Mouse (Mus musculus): Measurements from ENCODE around the gene Olfr313. TPM values are rescaled to one million over a fixed set of nuclear protein-coding genes. Genes with fewer than 3 reads are reported as not detected.

The Olfr313 gene
- polyA plus RNA-seq, 1 experiment, result not detected

- no peak for TF ChIP-seq CTCF (IDR thresholded peaks at IDR 0.05; ENCODE audit: extremely low read depth, insufficient read depth, low read length)
- TF ChIP-seq POLR2A (IDR thresholded peaks at IDR 0.05; ENCODE audit: extremely low read depth, insufficient read depth, low read length), result peak; percentile 85
- Histone ChIP-seq H3K4me1 (ENCODE audit: control insufficient read depth, insufficient read depth, low read length) (peaks cover 6% of the 10 kb centered on the region), H3K27ac (ENCODE audit: insufficient read depth, low read length) (peak within 1 kb of the TSS; percentile 32; the same call in 1 of the 2 replicates), H3K4me3 (ENCODE audit: insufficient read depth, low read length) (peak within 1 kb of the TSS; percentile 72)
These were observed 32.2 kb downstream of the Olfr313 start, which contains the start of gene Gm12258 for GRCm38 (mm10) chr11:58846919-58847461. TSS of gene Gm12258 (plus strand) at chr11:58847158.

DNA sequence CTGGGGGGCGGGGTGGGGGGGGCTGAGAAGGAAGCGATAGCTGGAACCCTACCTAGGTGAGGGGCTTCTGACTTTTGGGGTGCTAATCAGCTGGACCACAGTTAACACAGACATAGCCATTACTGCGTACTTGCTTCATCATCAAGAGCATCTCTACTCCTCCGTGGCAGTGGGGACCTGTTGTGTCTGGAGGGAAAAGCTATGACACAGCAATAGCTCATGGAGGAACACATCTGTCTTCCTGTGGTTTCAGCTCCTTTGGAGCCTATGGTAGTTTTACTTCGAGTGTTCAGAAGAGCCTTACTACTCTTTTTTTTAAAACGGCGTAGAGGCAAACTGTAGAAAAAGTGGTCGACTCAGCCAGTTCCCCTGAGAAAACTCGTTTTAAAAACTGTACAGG, 32.8 kb downstream of the Olfr313 start:
- Histone ChIP-seq H3K4me3 (ENCODE audit: insufficient read depth, low read length) (peak overlapping the region; percentile 72), H3K27ac (ENCODE audit: insufficient read depth, low read length) (no peak overlapping the region), H3K4me1 (ENCODE audit: control insufficient read depth, insufficient read depth, low read length) (peaks cover 6% of the 10 kb centered on the region)
- TF ChIP-seq POLR2A (IDR thresholded peaks at IDR 0.05; ENCODE audit: extremely low read depth, insufficient read depth, low read length) (no peak), CTCF (IDR thresholded peaks at IDR 0.05; ENCODE audit: extremely low read depth, insufficient read depth, low read length) (no peak)

- no peak overlapping the region for H3K27ac ChIP-seq (ENCODE audit: insufficient read depth, low read length)
- TF ChIP-seq POLR2A (IDR thresholded peaks at IDR 0.05; ENCODE audit: extremely low read depth, insufficient read depth, low read length) (no peak), CTCF (IDR thresholded peaks at IDR 0.05; ENCODE audit: extremely low read depth, insufficient read depth, low read length) (no peak)
- peaks cover 6% of the 10 kb centered on the region for H3K4me1 ChIP-seq (ENCODE audit: control insufficient read depth, insufficient read depth, low read length)
- no peak overlapping the region for H3K4me3 ChIP-seq (ENCODE audit: insufficient read depth, low read length)
These were observed 34.9 kb downstream of the Olfr313 start for GRCm38 (mm10) chr11:58849731-58850130.

DNA sequence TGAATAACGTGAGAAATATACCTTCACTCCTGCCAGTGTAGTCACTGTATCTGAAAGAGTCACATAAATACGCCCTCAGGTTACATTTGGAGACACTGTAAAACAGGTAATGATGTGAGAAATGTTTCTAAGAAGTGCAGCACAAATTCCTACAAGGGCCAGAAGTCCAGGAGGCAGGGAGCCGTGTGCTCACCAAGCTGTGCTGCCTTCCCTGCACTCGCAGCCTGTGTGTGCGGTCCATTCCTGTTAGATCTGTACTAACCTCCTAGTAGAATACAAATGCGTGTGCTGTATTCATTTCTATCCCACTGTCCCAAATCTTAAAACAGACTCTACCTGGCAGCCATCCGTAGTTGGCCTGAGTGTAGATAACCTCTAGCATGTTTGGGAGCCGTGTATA, 45.9 kb downstream of the Olfr313 start:
- TF ChIP-seq POLR2A (IDR thresholded peaks at IDR 0.05; ENCODE audit: extremely low read depth, insufficient read depth, low read length), result no peak
- no peak for TF ChIP-seq CTCF (IDR thresholded peaks at IDR 0.05; ENCODE audit: extremely low read depth, insufficient read depth, low read length)
- Histone ChIP-seq H3K4me1 (ENCODE audit: control insufficient read depth, insufficient read depth, low read length) (no peaks in the 10 kb centered on the region), H3K4me3 (ENCODE audit: insufficient read depth, low read length) (no peak overlapping the region)

GRCm38 (mm10) chr11:58867039-58867953, 52.5 kb downstream of the Olfr313 start, which contains the start of gene 2810021J22Rik:
TSS of gene 2810021J22Rik (plus strand) at chr11:58867216.
- Histone ChIP-seq H3K4me3 (ENCODE audit: insufficient read depth, low read length) (peak within 1 kb of the TSS; percentile 81), H3K4me1 (ENCODE audit: control insufficient read depth, insufficient read depth, low read length) (peaks cover 2% of the 10 kb centered on the region), H3K27ac (ENCODE audit: insufficient read depth, low read length) (0 out of 2 replicates have a peak within 1 kb of the TSS, but pooled peaks have one; percentile 24)
- no peak for TF ChIP-seq CTCF (IDR thresholded peaks at IDR 0.05; ENCODE audit: extremely low read depth, insufficient read depth, low read length)
- TF ChIP-seq POLR2A (IDR thresholded peaks at IDR 0.05; ENCODE audit: extremely low read depth, insufficient read depth, low read length), result peak; percentile 75; the same call in 1 of the 2 replicates

More for the DNA sequence above, 45.9 kb downstream of the Olfr313 start:
- H3K27ac ChIP-seq (ENCODE audit: insufficient read depth, low read length), result no peak overlapping the region

GRCm38 (mm10) chr11:58867954-58868330, 53.1 kb downstream of the Olfr313 start:
- H3K4me3 ChIP-seq (ENCODE audit: insufficient read depth, low read length), result peak overlapping the region; percentile 81; the same call in 1 of the 2 replicates
- TF ChIP-seq POLR2A (IDR thresholded peaks at IDR 0.05; ENCODE audit: extremely low read depth, insufficient read depth, low read length), result no peak
- no peak for TF ChIP-seq CTCF (IDR thresholded peaks at IDR 0.05; ENCODE audit: extremely low read depth, insufficient read depth, low read length)
- no peak overlapping the region for H3K27ac ChIP-seq (ENCODE audit: insufficient read depth, low read length)
- peaks cover 2% of the 10 kb centered on the region for H3K4me1 ChIP-seq (ENCODE audit: control insufficient read depth, insufficient read depth, low read length)

Other genes with a start within 250 kb of the Olfr313 start
- not detected in 2 replicates for gene Olfr224, start 244.4 kb upstream of the Olfr313 start, polyA plus RNA-seq (2012; rRNA removed)
- not detected in 2 replicates for gene Olfr325, start 237.3 kb upstream of the Olfr313 start, polyA plus RNA-seq (2012; rRNA removed)
- gene Olfr324, start 219.9 kb upstream of the Olfr313 start, polyA plus RNA-seq (2012; rRNA removed), result not detected in 2 replicates
- gene 2210407C18Rik, start 198.9 kb upstream of the Olfr313 start, polyA plus RNA-seq (2012; rRNA removed), result not detected in 2 replicates
- gene Olfr323, start 184.5 kb upstream of the Olfr313 start, polyA plus RNA-seq (2012; rRNA removed), result not detected in 2 replicates
- 0.04 and 0.08 TPM in 2 replicates for gene Trim58, start 174.5 kb upstream of the Olfr313 start, polyA plus RNA-seq (2012; rRNA removed)
- not detected in 2 replicates for gene Olfr322, start 156.2 kb upstream of the Olfr313 start, polyA plus RNA-seq (2012; rRNA removed)
- not detected in 2 replicates for gene Olfr320, start 133.9 kb upstream of the Olfr313 start, polyA plus RNA-seq (2012; rRNA removed)
- not detected in 2 replicates for gene Olfr319, start 115.8 kb upstream of the Olfr313 start, polyA plus RNA-seq (2012; rRNA removed)
- not detected in 2 replicates for gene Olfr318, start 91.0 kb upstream of the Olfr313 start, polyA plus RNA-seq (2012; rRNA removed)
- 0.21 and 0.27 TPM in 2 replicates for gene Olfr317, start 75.8 kb upstream of the Olfr313 start, polyA plus RNA-seq (2012; rRNA removed)
- 1.6 and 2.3 TPM in 2 replicates for gene Olfr316, start 62.3 kb upstream of the Olfr313 start, polyA plus RNA-seq (2012; rRNA removed)
- gene Olfr315, start 41.8 kb upstream of the Olfr313 start, polyA plus RNA-seq (2012; rRNA removed), result not detected in 2 replicates
- gene Olfr314, start 32.0 kb upstream of the Olfr313 start, polyA plus RNA-seq (2012; rRNA removed), result not detected in 2 replicates
- 1.7 and 2.2 TPM in 2 replicates for gene Fam183b, start 13.0 kb upstream of the Olfr313 start, polyA plus RNA-seq (2012; rRNA removed)
- gene Olfr312, start 14.2 kb downstream of the Olfr313 start, polyA plus RNA-seq (2012; rRNA removed), result not detected in 2 replicates
- gene Olfr311, start 24.3 kb downstream of the Olfr313 start, polyA plus RNA-seq (2012; rRNA removed), result 0.06 TPM in 1 of 2 replicates, not detected in the other
- 18.2 and 21.5 TPM in 2 replicates for gene Gm12258, start 32.2 kb downstream of the Olfr313 start, polyA plus RNA-seq (2012; rRNA removed)
- gene 2810021J22Rik, start 52.2 kb downstream of the Olfr313 start, polyA plus RNA-seq (2012; rRNA removed), result 5.7 and 5.9 TPM in 2 replicates
- 5.6 and 6.0 TPM in 2 replicates for gene Zfp39, start 89.2 kb downstream of the Olfr313 start, polyA plus RNA-seq (2012; rRNA removed)
- gene Btnl10, start 102.9 kb downstream of the Olfr313 start, polyA plus RNA-seq (2012; rRNA removed), result not detected in 2 replicates
- gene Rnf187, start 123.9 kb downstream of the Olfr313 start, polyA plus RNA-seq (2012; rRNA removed), result 567 and 588 TPM in 2 replicates
- gene Hist3h2ba, start 133.9 kb downstream of the Olfr313 start, polyA plus RNA-seq (2012; rRNA removed), result 101 and 112 TPM in 2 replicates
- 40.1 and 42.8 TPM in 2 replicates for gene Hist3h2a, start 139.7 kb downstream of the Olfr313 start, polyA plus RNA-seq (2012; rRNA removed)
- gene Trim17, start 139.7 kb downstream of the Olfr313 start, polyA plus RNA-seq (2012; rRNA removed), result 6.6 and 7.4 TPM in 2 replicates
- 25.9 and 26.7 TPM in 2 replicates for gene Trim11, start 163.1 kb downstream of the Olfr313 start, polyA plus RNA-seq (2012; rRNA removed)

Measured in cortical plate, adult 2 months (tissue).